Mouse (Mus musculus) heart, adult 18-20 months (tissue): ENCODE results near the gene Pnpo. TPM values are rescaled to one million over a fixed set of nuclear protein-coding genes. Genes with fewer than 3 reads are reported as not detected.

Source experiments
- DNase-seq, 2 experiments: peaks; one replicate each; pipeline ENCODE4 v3.0.0; 2021 to 2022; ENCODE audit warnings: mixed read lengths in 1 of 2
- total RNA-seq, 2 experiments: library from RNA; stranded (reverse); gene quantifications; 2 replicates each; pipeline ENCODE4 v1.2.3; 2021

Pnpo gene
- total RNA-seq, 2 experiments from 2014 or later, result 16.7 to 17.4 TPM

DNA sequence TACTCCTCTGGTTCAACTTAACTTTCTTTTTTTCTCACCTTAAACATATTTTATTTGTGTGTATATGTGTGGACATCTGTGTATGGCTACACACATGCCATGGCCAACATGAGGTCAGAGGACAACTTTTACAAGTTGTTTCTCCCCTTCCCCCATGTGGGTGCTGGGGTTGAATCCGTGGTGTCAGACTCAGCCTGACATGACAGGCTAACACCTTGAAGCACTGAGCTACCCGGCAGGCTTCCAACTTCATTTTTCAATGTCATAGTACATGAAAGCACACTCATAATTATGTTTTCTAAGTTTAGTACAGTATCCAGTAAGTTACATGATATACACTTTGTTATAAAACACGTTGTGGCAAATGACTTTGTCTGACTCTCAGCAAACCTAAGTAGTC is 26.6 kb upstream of the Pnpo start:
- DNase-seq, result peak in 1 of 2 experiments; percentile 45

DNA sequence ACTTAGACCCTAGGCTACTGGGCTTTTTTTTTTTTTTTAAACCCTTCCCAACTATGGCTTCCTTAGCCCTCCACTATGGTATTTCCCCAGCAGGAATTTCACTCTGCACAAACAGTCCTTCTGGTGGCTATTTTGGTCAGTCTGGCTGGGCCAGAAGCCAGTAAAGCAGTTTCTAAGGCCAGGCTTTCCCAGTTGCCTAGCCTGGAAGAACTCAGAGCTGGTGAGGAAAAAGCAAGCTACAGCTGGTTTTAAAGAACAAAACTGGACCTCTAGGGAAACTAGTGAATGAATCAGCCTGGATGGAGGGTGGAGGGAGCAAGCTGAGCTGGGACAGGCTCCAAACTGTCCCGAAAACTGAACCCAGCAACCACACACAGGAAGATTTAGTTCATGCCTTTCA is 26.0 kb upstream of the Pnpo start:
- DNase-seq, result peak; percentile 90 to 94

DNA sequence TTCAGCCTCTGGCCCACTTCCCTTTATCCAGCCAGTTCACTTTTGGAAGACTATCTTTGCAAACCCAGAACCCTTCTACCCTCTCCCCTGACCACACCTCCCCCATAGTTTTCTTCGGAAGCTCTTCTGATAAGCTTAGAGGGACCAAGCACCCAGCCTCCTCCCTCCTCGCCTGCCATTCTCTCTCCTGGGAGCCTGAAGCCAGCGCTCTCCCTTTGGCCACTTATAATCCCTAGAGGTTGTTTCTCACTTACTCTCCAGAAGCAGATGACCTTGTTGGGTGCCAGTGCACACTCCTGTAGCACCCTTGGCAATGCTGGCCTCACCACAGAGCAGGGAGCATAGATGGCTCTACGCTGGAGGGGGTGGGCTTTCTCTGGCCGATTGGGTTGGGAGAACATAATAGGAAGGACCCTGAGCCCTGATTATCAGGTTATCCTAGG is 25.5 kb upstream of the Pnpo start:
- DNase-seq, result peak; percentile 69 to 78

DNA sequence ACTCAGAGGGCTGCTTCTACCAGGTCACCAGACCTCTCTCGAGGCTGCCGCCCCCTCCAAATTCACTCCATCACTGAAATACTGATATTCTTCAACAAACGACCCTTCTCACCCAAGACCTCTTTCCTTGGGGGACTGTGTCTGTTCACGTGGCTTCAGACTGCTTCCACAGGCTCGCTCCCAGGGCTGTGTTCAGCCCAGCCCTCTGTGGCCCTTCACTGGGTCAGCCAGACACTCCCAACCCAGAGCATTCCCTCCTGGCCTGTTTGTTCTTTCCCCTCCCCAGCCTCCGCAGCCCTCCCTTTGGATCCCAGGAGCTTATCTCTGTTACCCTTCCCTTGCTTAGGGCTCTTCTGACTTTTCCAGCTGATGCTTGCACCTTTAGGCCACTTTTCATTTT is 24.7 kb upstream of the Pnpo start:
- DNase-seq, result peak; percentile 68 to 75

DNA sequence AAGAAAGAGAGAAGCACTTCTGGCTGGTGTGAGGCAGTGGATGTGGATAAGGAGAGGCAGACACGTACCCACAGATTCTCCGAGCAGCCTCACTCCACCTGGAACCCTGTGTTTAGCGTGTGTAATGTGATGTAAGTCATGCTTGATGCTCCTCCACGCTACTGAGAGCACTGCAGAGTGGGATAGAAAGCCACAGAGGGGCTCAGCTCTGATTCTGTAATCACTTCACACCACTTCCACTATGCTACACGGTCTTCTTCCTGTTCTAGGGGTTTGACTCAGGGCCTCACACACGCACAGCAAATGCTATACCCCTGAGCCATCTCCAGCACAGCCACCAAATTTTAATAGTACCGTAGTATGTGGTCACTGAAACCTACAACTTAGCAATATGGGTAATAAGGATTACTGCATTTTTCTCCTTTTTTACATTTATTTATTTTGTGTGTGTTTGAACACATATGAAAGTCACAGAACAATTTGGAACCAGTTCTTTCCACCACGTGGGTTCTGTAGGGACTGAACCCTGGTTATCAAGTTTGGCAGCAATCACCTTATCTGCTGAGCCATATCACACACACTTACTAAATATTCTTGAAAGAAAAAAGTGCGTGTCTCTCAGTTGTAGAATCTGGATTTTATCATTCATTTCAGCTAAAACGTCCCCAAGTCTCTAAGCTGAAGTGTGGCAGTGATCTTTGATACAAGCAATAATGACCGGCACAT is 23.9 kb upstream of the Pnpo start:
- peak in 1 of 2 experiments; percentile 57 for DNase-seq

DNA sequence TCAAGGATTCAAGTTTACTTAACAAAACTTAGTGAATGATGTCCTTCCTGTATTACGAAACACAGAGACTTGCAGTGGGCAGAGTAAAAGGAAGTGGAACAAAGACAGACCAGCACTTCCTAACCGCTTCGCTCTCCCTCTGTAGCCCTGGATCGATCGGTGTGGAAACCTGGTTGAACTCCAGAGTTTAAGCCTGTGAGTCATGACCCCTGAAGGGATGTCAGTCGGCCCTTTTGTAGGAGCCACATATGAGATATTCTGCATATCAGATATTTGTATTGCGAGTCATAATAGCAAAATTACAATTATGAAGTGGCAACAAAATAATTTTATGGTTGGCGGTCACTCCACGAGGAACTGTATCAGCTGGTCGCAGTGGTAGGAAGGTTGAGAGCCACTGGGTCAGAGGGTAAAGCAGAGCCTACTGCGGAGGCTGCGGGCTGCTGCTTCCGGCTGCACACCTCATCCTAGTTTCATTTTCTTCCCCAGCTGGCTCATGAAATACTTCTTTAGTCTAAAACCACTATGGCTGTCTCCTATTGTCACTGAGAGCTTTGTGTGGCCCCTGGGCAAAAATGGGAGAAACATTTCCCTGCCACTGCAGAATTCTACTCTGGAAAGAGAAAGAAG is 23.2 kb upstream of the Pnpo start:
- DNase-seq, result peak; percentile 64 to 68

DNA sequence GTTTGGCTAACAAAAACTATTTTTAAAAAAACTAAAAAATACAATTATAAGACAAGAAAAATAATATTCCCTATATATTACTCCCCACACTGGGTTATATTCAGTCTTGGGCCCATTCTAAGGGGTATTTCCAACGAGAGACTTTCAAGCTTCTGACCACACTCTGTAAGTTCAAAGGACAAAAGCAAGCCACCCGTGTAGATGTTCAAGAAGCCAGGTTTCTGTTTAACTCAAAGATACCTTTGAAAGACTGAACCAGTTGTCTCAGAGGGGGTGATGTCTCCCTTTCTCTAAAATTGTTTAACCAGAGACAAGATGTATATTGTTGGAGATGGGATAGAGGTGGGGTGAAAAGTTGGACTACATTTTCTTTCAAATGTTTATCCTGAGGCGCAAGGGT is 22.4 kb upstream of the Pnpo start:
- no peak for DNase-seq

DNA sequence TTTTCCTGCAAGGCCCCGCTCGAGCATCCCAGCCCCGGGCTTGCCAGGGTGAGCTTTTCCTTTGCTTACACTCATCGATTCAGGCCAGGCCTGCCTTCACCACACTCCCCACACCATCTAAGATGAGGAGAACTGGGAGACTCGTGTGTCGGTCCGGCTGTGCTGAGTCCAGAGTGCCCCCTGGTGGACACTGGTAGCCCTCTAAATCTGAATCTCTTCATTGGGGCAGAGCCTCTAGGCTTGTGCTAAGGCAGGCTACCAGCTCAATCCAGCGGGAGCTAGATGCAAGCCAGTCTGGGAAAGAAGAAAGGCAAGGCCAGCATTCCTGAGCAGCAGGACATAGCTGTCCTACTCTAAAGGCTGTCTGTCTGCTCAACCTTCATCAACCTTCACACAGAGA is 19.8 kb upstream of the Pnpo start:
- DNase-seq, result peak; percentile 90 to 96

DNA sequence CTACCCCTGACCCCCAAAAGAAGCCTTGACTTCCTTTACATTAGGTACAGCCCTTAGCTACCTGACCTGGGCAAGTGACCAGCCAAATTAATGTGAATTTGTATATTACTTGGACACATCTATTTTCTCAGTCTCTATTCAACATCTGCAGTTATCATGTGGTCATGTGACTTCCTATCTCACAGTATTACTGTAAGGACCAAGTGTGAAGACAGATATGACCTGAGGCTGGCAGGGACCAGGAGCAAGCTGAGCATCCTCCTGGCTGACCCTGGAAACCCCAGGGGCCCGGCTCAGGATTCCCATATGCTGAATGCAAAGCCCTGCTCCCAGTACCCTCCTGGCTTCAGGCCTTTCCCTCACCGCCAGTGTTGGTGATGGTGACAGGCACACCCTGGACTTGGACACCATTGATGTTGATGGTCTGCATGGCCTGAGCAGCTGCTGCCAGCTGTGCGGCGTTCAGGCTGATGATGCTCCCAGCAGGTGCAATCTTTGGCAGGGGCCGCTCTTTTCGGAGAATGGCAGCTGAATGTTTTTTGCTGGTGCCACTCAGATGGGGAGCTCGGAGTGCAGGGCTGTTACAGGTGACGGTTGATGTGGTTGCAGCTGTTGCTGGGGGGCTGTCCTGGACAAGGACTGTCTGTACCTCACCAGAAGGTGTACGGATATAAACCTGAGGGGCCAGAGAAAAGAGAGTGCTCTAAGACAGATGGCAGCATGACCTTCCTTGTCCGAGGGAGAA is 13.4 kb upstream of the Pnpo start:
- DNase-seq, result no peak

DNA sequence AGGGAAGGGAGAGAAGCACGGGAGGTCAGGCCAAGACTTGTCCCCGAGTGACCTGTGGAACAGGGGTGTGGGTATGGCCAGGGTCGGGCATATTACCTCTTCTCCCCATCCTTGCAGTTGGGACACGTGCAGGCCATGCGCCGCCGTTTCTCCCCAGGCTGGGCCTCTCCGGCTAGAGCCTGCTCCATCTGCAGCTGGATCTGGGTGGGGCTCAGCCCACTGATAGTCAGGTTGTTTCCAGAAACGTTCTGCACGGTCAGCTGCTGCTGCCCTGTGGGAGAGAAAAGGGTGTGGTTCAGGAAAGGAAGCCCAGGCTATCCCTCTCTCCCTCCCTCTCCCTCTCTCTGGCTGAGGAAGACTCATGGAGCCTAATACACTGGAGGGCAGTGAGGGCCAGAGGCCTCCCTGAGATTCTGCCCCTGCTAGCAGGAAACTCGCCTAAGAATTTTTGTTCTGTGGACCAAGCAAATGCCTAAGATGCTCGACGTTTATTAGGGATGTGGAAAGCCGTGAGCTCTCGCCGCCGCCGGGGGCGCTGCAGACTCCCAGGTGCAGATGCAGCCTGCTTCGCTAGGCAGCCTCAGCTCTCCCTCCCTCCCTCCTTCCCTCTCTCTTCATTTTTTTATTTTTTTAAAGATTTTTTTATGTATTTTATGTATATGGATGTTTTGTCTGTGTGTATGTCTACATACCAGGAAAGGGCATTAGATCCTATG is 12.4 kb upstream of the Pnpo start:
- DNase-seq, result no peak

DNA sequence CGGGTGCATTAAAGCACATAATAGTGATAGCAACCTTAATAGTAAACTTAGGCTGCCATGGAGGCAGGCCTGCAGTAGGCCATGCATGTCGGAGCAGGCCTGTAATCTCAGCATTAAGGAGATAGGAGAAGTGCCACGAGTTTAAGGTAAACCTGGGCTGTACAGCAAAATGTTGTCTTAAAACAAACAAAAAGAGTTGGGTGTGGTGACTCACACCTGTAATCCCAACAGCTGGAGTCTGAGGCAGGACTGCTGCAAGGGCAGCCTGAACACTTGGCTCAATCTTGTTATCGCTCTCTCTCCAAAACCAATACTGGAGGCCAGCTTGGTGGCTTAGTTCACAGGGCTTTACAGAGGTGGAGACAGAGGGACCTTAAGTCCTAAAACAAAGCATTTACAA is 11.3 kb upstream of the Pnpo start:
- DNase-seq, result no peak

DNA sequence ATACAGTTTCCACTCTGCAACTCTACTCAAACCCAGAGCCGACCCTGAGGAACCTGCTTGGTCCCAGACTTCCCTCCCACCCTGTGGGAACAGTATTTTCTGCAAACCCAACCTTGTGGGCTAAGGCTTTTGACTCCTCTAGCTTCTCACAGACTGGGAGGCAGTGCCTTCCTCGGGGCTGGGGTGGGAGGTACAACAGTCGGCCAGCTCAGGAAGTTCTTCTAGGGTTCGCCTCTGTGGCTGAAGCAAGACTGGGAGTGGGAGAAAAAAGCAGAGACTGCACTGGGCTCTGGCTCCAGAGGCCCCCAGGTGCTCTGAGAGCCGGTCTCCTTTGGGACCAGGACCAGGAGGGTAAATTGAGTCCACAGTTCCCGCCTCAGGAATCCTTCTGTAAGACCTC is 9.1 kb upstream of the Pnpo start:
- no peak for DNase-seq

DNA sequence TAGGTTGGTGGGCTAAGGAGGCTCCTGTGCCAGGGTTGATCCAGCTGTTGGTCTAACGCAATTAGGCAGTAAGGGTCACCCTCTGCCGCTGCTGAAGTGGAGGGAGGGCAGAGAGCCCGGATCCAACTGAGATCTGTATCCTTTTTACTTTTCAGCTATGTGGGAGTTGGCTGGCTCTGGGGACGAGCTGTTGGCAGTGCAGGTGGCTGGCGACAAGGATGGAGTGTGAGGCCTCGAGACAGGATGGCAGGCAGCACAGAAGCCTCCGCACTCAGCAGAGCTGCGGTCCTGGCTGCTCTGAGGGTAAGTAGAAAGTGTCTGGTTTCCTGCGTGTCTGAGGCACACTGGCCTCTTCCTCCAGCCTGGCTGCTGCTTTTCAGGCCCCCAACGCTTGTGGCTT is 8.6 kb upstream of the Pnpo start:
- DNase-seq, result no peak

DNA sequence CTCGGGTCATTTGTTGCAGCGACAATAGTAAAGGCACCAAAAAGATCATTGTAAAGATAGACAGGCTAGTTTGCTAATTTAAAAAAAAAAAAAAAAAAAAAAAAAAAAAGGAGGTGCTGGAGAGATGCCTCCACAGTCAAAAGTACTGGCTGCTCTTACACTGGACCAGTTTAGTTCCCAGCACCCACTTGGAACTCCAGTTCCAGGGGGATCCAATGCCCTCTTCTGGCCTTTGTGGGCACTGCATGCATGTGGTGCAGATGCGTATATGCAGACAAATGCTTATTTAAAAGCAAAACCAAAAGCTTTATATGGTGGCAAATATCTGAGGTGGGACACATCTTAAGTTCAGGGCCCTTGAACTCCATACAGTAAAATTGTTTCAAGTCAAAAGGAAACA is 7.0 kb upstream of the Pnpo start:
- DNase-seq, result no peak

DNA sequence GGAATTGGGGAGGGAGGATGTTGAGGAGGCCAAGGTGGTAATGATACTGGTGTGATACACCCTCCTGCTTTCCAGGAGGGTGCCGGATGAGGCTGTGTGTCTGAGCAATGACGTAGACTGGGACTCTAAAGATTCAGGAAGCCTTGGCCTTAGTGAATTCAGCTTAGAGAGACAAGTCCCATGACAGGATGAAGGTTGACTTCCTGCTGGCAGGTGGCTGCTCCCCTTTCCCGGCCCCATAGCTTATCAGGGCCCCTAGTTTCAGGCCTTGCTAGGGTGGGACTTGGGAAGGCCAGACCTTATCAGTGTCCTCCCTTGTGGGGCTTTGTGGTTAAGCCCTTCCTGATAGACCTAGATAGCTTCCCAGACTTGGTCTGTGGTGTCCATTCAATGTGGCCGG is 4.1 kb upstream of the Pnpo start:
- no peak for DNase-seq

DNA sequence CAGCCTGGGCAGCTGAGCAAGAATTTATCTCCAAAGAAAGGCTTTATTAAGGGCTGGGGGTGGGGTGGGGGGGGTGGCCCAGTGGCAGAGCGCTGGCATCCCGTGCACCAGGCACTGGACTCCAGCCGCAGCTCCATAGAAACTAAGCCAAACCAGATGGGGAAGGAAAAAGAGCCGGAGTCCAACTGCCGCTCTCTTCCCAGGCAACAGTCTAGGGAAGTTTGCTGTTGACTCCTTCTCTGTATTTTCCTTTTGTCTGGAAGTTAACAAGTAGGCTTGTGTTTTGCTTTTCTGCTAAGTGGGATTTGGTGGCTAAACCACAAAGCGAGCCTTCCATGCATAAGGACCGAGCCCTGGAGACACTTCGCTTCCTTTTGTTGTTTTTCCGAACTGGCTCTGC is 2.7 kb upstream of the Pnpo start:
- no peak for DNase-seq

DNA sequence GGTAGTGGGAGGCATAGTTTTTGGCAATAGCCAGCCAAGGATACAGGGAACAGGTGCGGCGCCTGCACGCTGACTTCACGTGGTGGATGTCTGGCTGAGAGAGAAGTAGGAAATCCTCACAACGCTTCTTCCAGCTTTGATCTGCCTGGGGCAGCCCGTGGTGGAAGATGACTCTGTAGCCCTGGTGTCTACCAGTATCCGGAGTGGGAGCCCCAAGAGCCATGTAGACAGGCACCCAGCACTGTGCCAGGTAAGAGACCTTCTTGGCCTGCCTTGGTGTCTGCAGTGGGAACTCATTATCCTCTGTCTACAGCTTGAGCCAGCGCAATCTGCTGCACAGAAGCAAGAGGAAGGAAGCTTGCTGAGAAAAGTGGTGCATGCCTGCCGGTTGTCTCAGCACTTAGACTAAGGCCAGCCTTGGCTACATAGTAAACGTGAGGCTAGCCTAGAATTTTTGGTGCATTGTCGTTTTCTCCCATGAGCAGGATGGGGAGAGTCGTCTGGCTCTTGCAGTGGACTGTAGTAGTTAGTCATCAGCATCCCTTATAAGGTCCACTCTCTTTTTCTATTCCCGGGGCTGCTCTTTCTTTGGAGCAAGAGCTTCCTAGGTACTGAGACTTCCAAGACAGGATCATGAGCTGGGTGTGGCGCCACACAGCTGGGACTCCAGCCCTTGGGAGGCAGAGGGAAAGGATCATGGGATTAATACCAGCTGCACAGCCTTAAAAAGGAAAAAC is 1.2 kb upstream of the Pnpo start:
- DNase-seq, result no peak

DNA sequence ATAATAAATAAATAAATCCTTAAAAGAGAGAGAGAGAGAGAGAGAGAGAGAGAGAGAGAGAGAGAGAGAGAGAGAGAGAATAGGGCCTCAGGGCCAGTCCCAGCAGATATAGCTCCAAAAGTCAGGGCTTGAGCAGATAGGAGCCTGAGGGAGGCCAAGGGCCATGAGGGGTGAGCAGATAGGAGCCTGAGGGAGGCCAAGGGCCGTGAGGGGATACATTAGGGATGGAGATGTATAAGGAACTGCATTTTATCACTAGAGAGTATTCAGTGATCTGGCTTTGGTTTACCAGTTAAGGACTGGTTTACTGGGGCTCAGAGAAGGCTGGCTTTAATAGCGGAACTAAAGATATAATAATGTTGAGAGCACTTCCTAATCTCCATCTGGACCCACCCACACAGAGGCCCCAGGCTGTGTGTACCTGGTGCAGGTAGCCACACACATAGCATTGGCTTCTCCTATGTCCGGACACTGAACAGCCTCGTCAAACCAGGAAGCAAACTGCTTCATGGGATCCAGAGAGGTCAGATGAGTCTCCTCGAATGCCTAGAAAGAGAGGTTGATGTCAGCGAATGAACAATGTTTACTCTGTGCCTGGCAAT is 1.7 kb downstream of the Pnpo start:
- no peak for DNase-seq

DNA sequence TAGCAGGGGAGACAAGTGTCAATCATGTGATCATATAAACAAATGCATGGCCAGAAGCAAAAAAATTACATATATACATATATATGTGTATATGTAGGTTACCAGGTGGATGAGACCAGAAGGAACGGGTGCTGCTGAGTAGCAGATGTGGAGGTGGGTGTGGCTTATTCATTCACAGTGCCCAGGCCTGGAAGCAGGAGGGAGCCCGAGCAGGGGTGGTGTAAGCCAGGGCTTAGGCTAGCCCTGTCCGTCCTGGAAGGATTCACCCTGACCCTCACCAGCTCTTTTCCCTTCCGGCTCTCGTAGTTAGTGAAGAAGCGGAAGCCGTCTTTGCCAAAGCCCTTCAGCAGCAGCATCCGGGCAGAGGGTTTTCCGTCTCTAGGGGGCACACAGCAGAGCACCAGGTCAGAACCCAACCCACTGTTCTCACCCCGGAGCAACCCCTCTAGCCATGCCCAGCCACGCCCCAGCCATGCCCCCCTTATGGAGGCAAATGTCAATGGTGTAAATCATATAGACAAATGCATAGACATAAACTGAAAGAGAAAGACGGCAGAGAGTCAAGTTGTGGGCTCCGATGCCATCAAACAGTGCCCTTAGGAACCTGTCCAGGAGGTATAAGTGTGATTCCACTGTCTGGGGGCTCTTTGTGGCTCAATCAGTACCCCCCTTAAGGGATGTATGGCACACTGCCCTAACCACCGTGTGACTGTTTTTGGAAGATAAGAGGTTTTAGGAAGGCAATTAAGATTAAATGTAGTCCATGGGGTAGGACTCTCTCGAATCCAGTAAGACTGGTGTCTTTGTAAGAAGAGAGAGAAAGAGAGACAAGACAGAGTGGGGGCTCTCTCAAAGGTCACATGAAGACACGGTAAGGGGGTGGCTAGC is 3.0 kb downstream of the Pnpo start:
- no peak for DNase-seq

DNA sequence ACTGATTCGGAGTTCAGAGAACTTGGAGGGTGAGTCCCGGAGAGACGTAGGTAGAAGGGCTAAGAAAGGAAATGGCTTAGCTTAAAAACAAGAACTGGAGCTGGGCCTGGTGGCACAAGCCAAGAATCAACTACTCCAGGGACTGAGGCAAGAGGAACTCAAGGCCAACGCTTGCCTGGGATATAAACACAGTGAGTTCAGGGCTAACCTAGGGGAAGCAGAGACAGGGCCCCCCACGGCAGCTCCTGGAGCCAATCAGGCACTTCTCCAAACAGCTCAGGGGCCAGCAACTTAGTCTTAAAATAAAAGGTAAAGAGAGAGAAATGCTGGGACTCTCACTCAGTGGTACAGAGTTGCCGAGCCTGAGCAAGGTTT is 5.4 kb downstream of the Pnpo start:
- DNase-seq, result no peak
